Mouse (Mus musculus) neural tube, embryonic 14.5 days (tissue): ENCODE results near the gene Arhgef39. TPM values are rescaled to one million over a fixed set of nuclear protein-coding genes. Genes with fewer than 3 reads are reported as not detected.
"Not testable (repeated sequence)": the region's sequence is repeated elsewhere in the genome, so short reads cannot be mapped to it uniquely, and the experiment has no call there.

Experiments
- ATAC-seq: fragments of 200-750 bp; cut with Nextera tagmentation; 2 replicates; pipeline ENCODE4 v1.8.0; 2017; ENCODE audit warnings: low read depth, mild to moderate bottlenecking, moderate TSS enrichment, moderate library complexity
- H3K27ac ChIP-seq: fragments of 300-500 bp; sonication (generic); 2 replicates; pipeline ENCODE4 v1.5.1; 2014; ENCODE audit warnings: low read depth, mild to moderate bottlenecking, control low read depth, low read length, moderate library complexity, mixed read lengths
- H3K27me3 ChIP-seq: fragments of 300-500 bp; sonication (generic); 2 replicates; pipeline ENCODE4 v1.6.1; 2014; ENCODE audit warnings: low read length; ENCODE audit not compliant: control insufficient read depth, insufficient read depth
- H3K36me3 ChIP-seq: fragments of 300-500 bp; sonication (generic); 2 replicates; pipeline ENCODE4 v1.6.1; 2014; ENCODE audit warnings: low read length, mixed read lengths; ENCODE audit not compliant: control insufficient read depth, insufficient read depth
- H3K4me1 ChIP-seq: fragments of 300-500 bp; sonication (generic); 2 replicates; pipeline ENCODE4 v1.6.1; 2014; ENCODE audit warnings: low read length; ENCODE audit not compliant: control insufficient read depth, insufficient read depth
- H3K4me2 ChIP-seq: fragments of 300-500 bp; sonication (generic); 2 replicates; pipeline ENCODE4 v1.6.1; 2014; ENCODE audit warnings: mild to moderate bottlenecking, low read depth, low read length, control low read depth
- H3K4me3 ChIP-seq: fragments of 300-500 bp; sonication (generic); 2 replicates; pipeline ENCODE4 v1.5.1; 2014; ENCODE audit warnings: low read depth, low read length, control low read depth, mixed read lengths
- H3K9ac ChIP-seq: fragments of 300-500 bp; sonication (generic); replicated peaks from 2 replicates; pipeline ENCODE4 v1.6.1; 2014; ENCODE audit warnings: low read depth, mild to moderate bottlenecking, control low read depth, low read length, mixed read lengths
- H3K9me3 ChIP-seq: fragments of 300-500 bp; sonication (generic); 2 replicates; pipeline ENCODE4 v1.6.1; 2016; ENCODE audit warnings: low read length; ENCODE audit not compliant: control insufficient read depth
- WGBS: fragments of 180-500 bp; shearing (Covaris S2); extraction: QIAGEN DNeasy Blood & Tissue Kit; methylation state at CpG from one replicate; pipeline ENCODE4 v1.1.7; 2014; 5-methylcytosine and 5-hydroxymethylcytosine counted together
- polyA plus RNA-seq: library from polyadenylated mRNA; unstranded; fragments of >200 nt; fragmentation: Nextera tagmentation; extraction: Ambion mirVana; gene quantifications from 2 replicates; pipeline ENCODE4 v1.2.1, GENCODE M21; 2014

Gene Arhgef39
- polyA plus RNA-seq, 1 experiment from 2014 or later, result 3.6 TPM

DNA sequence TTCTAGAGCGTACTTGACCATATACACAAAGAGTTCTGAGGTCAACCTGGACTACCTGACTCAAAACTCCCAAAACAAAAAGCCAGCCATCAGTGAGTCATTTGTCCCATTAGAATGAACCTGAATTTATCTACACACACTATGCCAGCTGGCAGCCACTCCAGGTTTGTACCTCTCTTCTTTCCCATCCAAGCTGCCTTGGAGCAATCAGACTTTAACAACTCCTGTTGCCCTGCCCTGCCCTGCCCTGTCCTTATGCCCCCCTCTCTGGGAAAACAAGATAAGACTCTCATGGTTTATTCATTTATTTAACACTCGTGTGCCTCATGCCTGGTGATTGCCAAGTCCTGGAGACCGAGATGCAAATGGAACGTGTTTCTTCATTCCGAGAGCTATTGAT lies 8.7 kb downstream of the Arhgef39 start:
- Histone ChIP-seq H3K9ac (no peak overlapping the region), H3K4me3 (no peak overlapping the region), H3K4me1 (peaks cover 10% of the 10 kb centered on the region), H3K4me2 (no peak overlapping the region), H3K27me3 (no peaks in the 10 kb centered on the region), H3K9me3 (no peaks in the 10 kb centered on the region), H3K36me3 (no peaks in the 10 kb centered on the region), H3K27ac (no peak overlapping the region)
- WGBS, result 91% methylated on average over 5 of the region's 5 CpGs
- ATAC-seq, result no peak

DNA sequence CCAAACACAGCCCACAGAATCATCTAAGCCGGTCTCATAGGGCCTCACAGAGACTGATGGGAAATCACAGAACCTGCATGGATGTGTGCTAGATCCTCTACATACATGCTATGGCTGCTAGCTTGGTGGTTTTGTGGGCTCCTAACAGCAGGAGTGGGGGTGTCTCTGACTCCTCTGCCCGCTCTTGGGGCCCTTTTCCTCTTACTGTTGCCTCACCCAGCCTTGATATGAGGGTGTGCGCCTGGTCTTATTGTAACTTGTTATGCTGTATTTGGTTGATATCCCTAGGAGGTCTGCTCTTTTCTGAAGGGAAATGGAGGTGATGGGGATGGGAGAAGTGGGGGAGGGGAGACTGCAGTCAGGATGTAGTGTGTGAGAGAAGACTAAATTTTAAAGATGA lies 9.9 kb downstream of the Arhgef39 start:
- WGBS, result 93% methylated on average over 3 of the region's 3 CpGs
- no peak overlapping the region for H3K4me2 ChIP-seq
- ATAC-seq, result no peak

GRCm38 (mm10) chr4:43485666-43486065 lies 13.8 kb downstream of the Arhgef39 start:
- H3K36me3 ChIP-seq, H3K27ac ChIP-seq, H3K4me3 ChIP-seq, ATAC-seq, H3K4me2 ChIP-seq, H3K9me3 ChIP-seq, H3K27me3 ChIP-seq, H3K9ac ChIP-seq, H3K4me1 ChIP-seq: not testable (repeated sequence)
- WGBS, result 82% methylated on average over 5 of the region's 5 CpGs

More for the DNA sequence above, 9.9 kb downstream of the Arhgef39 start:
- Histone ChIP-seq H3K4me3 (no peak overlapping the region), H3K9ac (no peak overlapping the region), H3K9me3 (no peaks in the 10 kb centered on the region), H3K4me1 (peaks cover 4% of the 10 kb centered on the region), H3K36me3 (no peaks in the 10 kb centered on the region), H3K27me3 (no peaks in the 10 kb centered on the region), H3K27ac (no peak overlapping the region)

GRCm38 (mm10) chr4:43483535-43484091 lies 15.9 kb downstream of the Arhgef39 start, which contains the start of gene Sit1:
TSS of gene Sit1 (minus strand) at chr4:43483734.
- Histone ChIP-seq H3K36me3 (no peaks in the 10 kb centered on the region), H3K4me1 (no peaks in the 10 kb centered on the region), H3K27me3 (no peaks in the 10 kb centered on the region), H3K9ac (no peak within 1 kb of the TSS), H3K4me3 (no peak within 1 kb of the TSS), H3K4me2 (no peak within 1 kb of the TSS), H3K9me3 (no peaks in the 10 kb centered on the region), H3K27ac (no peak within 1 kb of the TSS)
- ATAC-seq, result no peak
- WGBS, result 67% methylated on average over 12 of the region's 12 CpGs

GRCm38 (mm10) chr4:43482591-43482990 lies 16.9 kb downstream of the Arhgef39 start:
- Histone ChIP-seq H3K27ac (no peak overlapping the region), H3K9ac (no peak overlapping the region), H3K4me1 (no peaks in the 10 kb centered on the region), H3K9me3 (no peaks in the 10 kb centered on the region), H3K4me2 (no peak overlapping the region), H3K4me3 (no peak overlapping the region), H3K27me3 (no peaks in the 10 kb centered on the region), H3K36me3 (no peaks in the 10 kb centered on the region)
- 75% methylated on average over 10 of the region's 10 CpGs for WGBS
- ATAC-seq, result no peak

DNA sequence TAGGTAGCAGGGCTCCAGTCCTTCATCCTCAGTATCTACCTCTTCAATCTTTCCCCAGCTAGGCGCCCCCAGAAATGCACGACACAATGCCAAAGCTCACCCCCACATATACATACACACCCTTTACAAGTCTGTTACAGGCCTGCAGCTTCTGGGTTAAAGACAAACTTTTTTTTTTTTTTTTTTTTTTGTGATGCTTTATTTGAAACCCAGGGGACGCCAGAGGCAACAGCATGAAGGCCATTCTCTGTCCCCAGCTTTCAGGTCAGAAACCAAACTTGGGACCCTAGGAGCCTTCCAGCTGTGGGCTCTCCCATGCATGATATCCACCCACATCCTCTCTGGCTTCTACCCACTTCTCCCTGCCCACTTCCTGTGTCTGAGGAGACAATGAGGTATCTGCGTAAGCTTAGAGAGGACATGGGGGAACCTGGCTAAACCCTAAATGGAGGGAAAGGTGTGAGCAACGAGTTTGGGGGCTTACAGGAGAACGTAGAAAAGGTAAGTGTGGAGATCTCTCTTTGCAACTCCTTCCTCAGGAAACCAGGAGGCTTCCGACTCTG lies 17.5 kb downstream of the Arhgef39 start:
- Histone ChIP-seq H3K27me3 (no peaks in the 10 kb centered on the region), H3K36me3 (no peaks in the 10 kb centered on the region), H3K4me1 (no peaks in the 10 kb centered on the region), H3K9ac (no peak overlapping the region), H3K27ac (no peak overlapping the region), H3K4me3 (no peak overlapping the region), H3K4me2 (no peak overlapping the region), H3K9me3 (no peaks in the 10 kb centered on the region)
- WGBS, result 78% methylated on average over 7 of the region's 7 CpGs
- no peak for ATAC-seq

- Histone ChIP-seq H3K36me3 (no peaks in the 10 kb centered on the region), H3K27me3 (no peaks in the 10 kb centered on the region), H3K4me3 (no peak overlapping the region), H3K27ac (no peak overlapping the region), H3K4me2 (no peak overlapping the region), H3K4me1 (no peaks in the 10 kb centered on the region), H3K9ac (no peak overlapping the region), H3K9me3 (no peaks in the 10 kb centered on the region)
- no peak for ATAC-seq
- WGBS, result 84% methylated on average over 5 of the region's 5 CpGs
Measured at GRCm38 (mm10) chr4:43480985-43481384, 18.5 kb downstream of the Arhgef39 start.

DNA sequence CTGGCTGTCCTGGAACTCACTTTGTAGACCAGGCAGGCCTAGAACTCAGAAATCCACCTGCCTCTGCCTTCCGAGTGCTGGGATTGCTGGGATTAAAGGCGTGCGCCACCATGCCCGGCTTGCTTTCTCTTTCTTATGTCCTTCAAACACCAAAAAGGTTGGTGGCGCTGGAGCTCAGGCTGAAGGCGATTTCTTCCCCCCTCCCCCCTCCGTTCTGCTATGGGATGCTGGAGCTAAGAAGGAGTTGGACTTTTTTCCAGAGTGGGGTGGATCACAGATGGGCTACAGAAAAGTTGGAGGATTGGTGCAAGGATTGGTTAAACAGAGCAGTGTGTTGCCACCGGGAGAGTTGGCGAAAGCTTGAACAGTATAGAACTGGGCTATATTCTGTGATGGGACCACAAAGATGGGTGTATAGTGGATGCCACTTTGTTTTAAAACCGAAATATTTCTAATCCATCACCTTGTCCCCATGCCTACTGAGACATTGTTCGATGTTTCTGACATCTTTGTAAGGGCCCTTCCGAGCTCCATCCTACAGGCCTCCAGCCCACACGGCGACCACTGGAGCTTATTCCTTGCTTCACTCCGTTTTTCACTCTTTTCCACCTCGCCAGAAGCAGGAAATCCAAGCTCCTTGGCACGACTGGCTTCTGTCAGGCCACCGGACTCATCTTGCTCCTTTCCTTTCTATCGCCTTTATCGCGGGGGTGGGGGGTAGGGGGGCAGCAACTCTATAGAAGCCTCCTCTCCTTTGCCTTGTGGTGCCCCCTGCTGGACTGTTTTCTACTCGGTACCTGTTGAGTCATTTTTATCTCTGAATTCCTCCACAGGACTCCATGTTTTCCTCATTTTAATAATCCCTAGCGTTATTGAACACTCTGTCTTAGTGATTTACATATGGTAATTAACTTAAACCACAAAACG lies 20.3 kb downstream of the Arhgef39 start:
- H3K27me3 ChIP-seq, result no peaks in the 10 kb centered on the region
- H3K36me3 ChIP-seq, result no peaks in the 10 kb centered on the region
- ATAC-seq, result no peak
- no peak overlapping the region for H3K9ac ChIP-seq
- H3K9me3 ChIP-seq, result no peaks in the 10 kb centered on the region
- WGBS, result 51% methylated on average over 24 of the region's 24 CpGs
- H3K4me3 ChIP-seq, result no peak overlapping the region
- H3K4me1 ChIP-seq, result no peaks in the 10 kb centered on the region
- no peak overlapping the region for H3K27ac ChIP-seq
- H3K4me2 ChIP-seq, result no peak overlapping the region

- no peak overlapping the region for H3K9ac ChIP-seq
- H3K36me3 ChIP-seq, result no peaks in the 10 kb centered on the region
- no peaks in the 10 kb centered on the region for H3K27me3 ChIP-seq
- 53% methylated on average over 8 of the region's 8 CpGs for WGBS
- peak overlapping the region; percentile 33 for H3K4me2 ChIP-seq
- H3K4me3 ChIP-seq, result peak overlapping the region; percentile 16; the same call in 1 of the 2 replicates
- H3K27ac ChIP-seq, result no peak overlapping the region
- no peaks in the 10 kb centered on the region for H3K4me1 ChIP-seq
- H3K9me3 ChIP-seq, result no peaks in the 10 kb centered on the region
- ATAC-seq, result peak; percentile 39; the same call in 1 of the 2 replicates
Measured at GRCm38 (mm10) chr4:43478534-43478858, 21.0 kb downstream of the Arhgef39 start.
